Mouse (Mus musculus) thymus, adult 2 months (tissue): Measurements from ENCODE around the gene Parvg.

Source experiments
- CTCF ChIP-seq: fragments of 200-500 bp; IDR thresholded peaks from 2 replicates; pipeline ENCODE4 v1.5.1; 2012; ENCODE audit warnings: mild to moderate bottlenecking, control low read depth, low read length, moderate library complexity, borderline replicate concordance; ENCODE audit not compliant: control insufficient read depth, poor library complexity, insufficient read depth; ENCODE audit errors: extremely low read depth
- POLR2A ChIP-seq: fragments of 200-500 bp; IDR thresholded peaks from 2 replicates; pipeline ENCODE4 v1.6.1; 2012; ENCODE audit warnings: mild to moderate bottlenecking, low read length, control low read depth, moderate library complexity; ENCODE audit not compliant: control insufficient read depth, poor library complexity, insufficient read depth; ENCODE audit errors: extremely low read depth

DNA sequence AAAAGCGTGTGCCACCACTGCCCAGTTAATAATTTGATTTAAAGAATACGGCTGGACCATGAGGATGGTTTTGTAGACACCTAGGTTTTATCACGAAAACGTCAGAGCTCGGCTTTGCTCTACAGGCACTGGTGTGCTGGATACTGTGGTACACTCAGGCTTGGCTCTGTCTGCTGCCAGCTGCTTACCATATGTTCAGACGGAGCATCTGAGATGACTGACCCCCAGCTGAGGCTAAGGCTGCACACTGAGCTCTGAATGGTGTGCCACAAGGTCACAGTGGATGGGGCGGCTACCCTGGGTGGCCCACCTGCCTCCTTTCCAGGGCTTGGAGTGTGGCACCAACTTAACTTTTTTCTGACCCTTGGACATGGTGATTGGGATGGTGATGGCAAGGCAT is 38.4 kb upstream of the Parvg start:
- TF ChIP-seq CTCF: no peak
- no peak for TF ChIP-seq POLR2A
